Mouse (Mus musculus) intestine, postnatal 0 days (tissue): Measurements from ENCODE around the gene Hormad1. TPM values are rescaled to one million over a fixed set of nuclear protein-coding genes. Genes with fewer than 3 reads are reported as not detected.
"Not testable (repeated sequence)": the region's sequence is repeated elsewhere in the genome, so short reads cannot be mapped to it uniquely, and the experiment has no call there.

Experiments
- ATAC-seq: fragments of 200-750 bp; cut with Nextera tagmentation; 2 replicates; pipeline ENCODE4 v1.8.0; 2017; ENCODE audit warnings: mild to moderate bottlenecking, moderate TSS enrichment, moderate library complexity
- H3K27ac ChIP-seq: fragments of 300-500 bp; sonication (generic); 2 replicates; pipeline ENCODE4 v1.5.1; 2014; ENCODE audit warnings: mild to moderate bottlenecking, low read depth, low read length, moderate library complexity
- H3K27me3 ChIP-seq: fragments of 300-500 bp; sonication (generic); replicated peaks from 2 replicates; pipeline ENCODE4 v1.6.1; 2014; ENCODE audit warnings: low read length, mixed read lengths; ENCODE audit not compliant: control insufficient read depth, insufficient read depth
- H3K36me3 ChIP-seq: fragments of 300-500 bp; sonication (generic); 2 replicates; pipeline ENCODE4 v1.6.1; 2014; ENCODE audit warnings: mild to moderate bottlenecking, moderate library complexity; ENCODE audit not compliant: control insufficient read depth, insufficient read depth
- H3K4me1 ChIP-seq: fragments of 300-500 bp; sonication (generic); replicated peaks from 2 replicates; pipeline ENCODE4 v1.6.1; 2014; ENCODE audit warnings: antibody characterized with exemption, low read length, mixed read lengths; ENCODE audit not compliant: control insufficient read depth, insufficient read depth
- H3K4me2 ChIP-seq: fragments of 300-500 bp; sonication (generic); replicated peaks from 2 replicates; pipeline ENCODE4 v1.6.1; 2014; ENCODE audit warnings: low read depth, mild to moderate bottlenecking, moderate library complexity
- H3K4me3 ChIP-seq: fragments of 300-500 bp; sonication (generic); 2 replicates; pipeline ENCODE4 v1.5.1; 2014; ENCODE audit warnings: low read depth, low read length
- H3K9ac ChIP-seq: fragments of 300-500 bp; sonication (generic); 2 replicates; pipeline ENCODE4 v1.6.1; 2014; ENCODE audit warnings: mild to moderate bottlenecking, low read depth, low read length
- H3K9me3 ChIP-seq: fragments of 300-500 bp; sonication (generic); 2 replicates; pipeline ENCODE4 v1.6.1; 2016; ENCODE audit warnings: mixed run types; ENCODE audit not compliant: control insufficient read depth
- CTCF ChIP-seq: sonication (generic); IDR thresholded peaks from 2 replicates; pipeline ENCODE4 v1.5.1; 2016; ENCODE audit warnings: low read depth, mild to moderate bottlenecking, control low read depth, antibody characterized with exemption, moderate library complexity
- WGBS: fragments of 180-500 bp; shearing (Covaris S2); extraction: QIAGEN DNeasy Blood & Tissue Kit; methylation state at CpG from one replicate; pipeline ENCODE4 v1.1.7; 2014; 5-methylcytosine and 5-hydroxymethylcytosine counted together
- polyA plus RNA-seq: library from polyadenylated mRNA; unstranded; fragments of >200 nt; fragmentation: Nextera tagmentation; extraction: Ambion mirVana; gene quantifications from 2 replicates; pipeline ENCODE4 v1.2.1, GENCODE M21; 2015

Hormad1 gene
- polyA plus RNA-seq, 1 experiment from 2014 or later = not detected

GRCm38 (mm10) chr3:95613996-95614395, 54.5 kb downstream of the Hormad1 start:
- no peaks in the 10 kb centered on the region for H3K9me3 ChIP-seq
- peaks cover 43% of the 10 kb centered on the region for H3K36me3 ChIP-seq
- peak; percentile 82 for ATAC-seq
- H3K27ac ChIP-seq = peak overlapping the region; percentile 50
- TF ChIP-seq CTCF = no peak
- H3K9ac ChIP-seq = no peak overlapping the region
- H3K27me3 ChIP-seq = no peaks in the 10 kb centered on the region
- no peaks in the 10 kb centered on the region for H3K4me1 ChIP-seq
- no peak overlapping the region for H3K4me3 ChIP-seq
- H3K4me2 ChIP-seq = no peak overlapping the region; the same call in 1 of the 2 replicates
- 37% methylated on average over 1 of the region's 1 CpGs for WGBS

- H3K27ac ChIP-seq = no peak overlapping the region
- H3K36me3 ChIP-seq = peaks cover 31% of the 10 kb centered on the region
- no peak overlapping the region for H3K4me2 ChIP-seq
- ATAC-seq = no peak
- H3K9me3 ChIP-seq = no peaks in the 10 kb centered on the region
- H3K4me1 ChIP-seq = no peaks in the 10 kb centered on the region
- TF ChIP-seq CTCF = no peak
- H3K9ac ChIP-seq = no peak overlapping the region
- WGBS = 50% methylated on average over 1 of the region's 1 CpGs
- no peaks in the 10 kb centered on the region for H3K27me3 ChIP-seq
- H3K4me3 ChIP-seq = no peak overlapping the region
These were observed 59.0 kb downstream of the Hormad1 start for GRCm38 (mm10) chr3:95618511-95618910.

GRCm38 (mm10) chr3:95621241-95621640, 61.8 kb downstream of the Hormad1 start:
- H3K9ac ChIP-seq = no peak overlapping the region
- no peak overlapping the region for H3K27ac ChIP-seq
- no peaks in the 10 kb centered on the region for H3K27me3 ChIP-seq
- WGBS = 80% methylated on average over 1 of the region's 1 CpGs
- no peaks in the 10 kb centered on the region for H3K9me3 ChIP-seq
- no peak for TF ChIP-seq CTCF
- no peak overlapping the region for H3K4me2 ChIP-seq
- H3K4me1 ChIP-seq = no peaks in the 10 kb centered on the region
- ATAC-seq = no peak
- H3K36me3 ChIP-seq = peaks cover 26% of the 10 kb centered on the region
- H3K4me3 ChIP-seq = no peak overlapping the region

GRCm38 (mm10) chr3:95622421-95622820, 62.9 kb downstream of the Hormad1 start:
- not testable (repeated sequence) for H3K4me1 ChIP-seq, H3K4me3 ChIP-seq, H3K9ac ChIP-seq, H3K27ac ChIP-seq, H3K9me3 ChIP-seq, ATAC-seq, H3K27me3 ChIP-seq, H3K4me2 ChIP-seq
- peaks cover 23% of the 10 kb centered on the region for H3K36me3 ChIP-seq
- WGBS = 96% methylated on average over 20 of the region's 20 CpGs

GRCm38 (mm10) chr3:95623551-95623950, 64.1 kb downstream of the Hormad1 start:
- TF ChIP-seq CTCF = no peak
- Histone ChIP-seq H3K27me3 (no peaks in the 10 kb centered on the region), H3K9me3 (no peaks in the 10 kb centered on the region), H3K4me3 (no peak overlapping the region), H3K27ac (no peak overlapping the region), H3K4me1 (no peaks in the 10 kb centered on the region), H3K9ac (no peak overlapping the region), H3K36me3 (peaks cover 23% of the 10 kb centered on the region), H3K4me2 (no peak overlapping the region)
- WGBS = 64% methylated on average over 2 of the region's 2 CpGs
- ATAC-seq = no peak

- WGBS = 61% methylated on average over 5 of the region's 5 CpGs
- H3K4me1 ChIP-seq, ATAC-seq, H3K27me3 ChIP-seq, H3K9me3 ChIP-seq: not testable (repeated sequence)
- Histone ChIP-seq H3K36me3 (peaks cover 27% of the 10 kb centered on the region), H3K4me2 (peak overlapping the region; percentile 68), H3K4me3 (peak overlapping the region; percentile 72), H3K9ac (peak overlapping the region; percentile 67; the same call in 1 of the 2 replicates), H3K27ac (peak overlapping the region; percentile 84; the same call in 1 of the 2 replicates)
These were observed 64.6 kb downstream of the Hormad1 start for GRCm38 (mm10) chr3:95623991-95624515.
